Mouse (Mus musculus) erythroid progenitor cell, adult 5-6 weeks (primary cell): Measurements from ENCODE around the gene Phlpp1. TPM values are rescaled to one million over a fixed set of nuclear protein-coding genes. Genes with fewer than 3 reads are reported as not detected.

Experiments used
- ATAC-seq: replicated peaks from 2 replicates; pipeline ENCODE4 v1.8.0; 2016; ENCODE audit warnings: moderate number of reproducible peaks, mild to moderate bottlenecking, moderate TSS enrichment, inconsistent platforms; ENCODE audit not compliant: poor library complexity, low FRiP score, severe bottlenecking
- total RNA-seq, 2 experiments: library from RNA; stranded (forward) in 1 of 2; stranded (reverse) in 1 of 2; fragments of 150-400 nt in 1 of 2; fragments of 186-747, 209-891 nt in 1 of 2; gene quantifications; 2 replicates each; pipeline versions ENCODE4 v1.2.3 to v1.2.4; 2015 to 2017; ENCODE audit warnings: low replicate concordance in 2 of 2

Phlpp1 gene
- total RNA-seq, 2 experiments from 2014 or later, result 14.7 to 17.6 TPM

DNA sequence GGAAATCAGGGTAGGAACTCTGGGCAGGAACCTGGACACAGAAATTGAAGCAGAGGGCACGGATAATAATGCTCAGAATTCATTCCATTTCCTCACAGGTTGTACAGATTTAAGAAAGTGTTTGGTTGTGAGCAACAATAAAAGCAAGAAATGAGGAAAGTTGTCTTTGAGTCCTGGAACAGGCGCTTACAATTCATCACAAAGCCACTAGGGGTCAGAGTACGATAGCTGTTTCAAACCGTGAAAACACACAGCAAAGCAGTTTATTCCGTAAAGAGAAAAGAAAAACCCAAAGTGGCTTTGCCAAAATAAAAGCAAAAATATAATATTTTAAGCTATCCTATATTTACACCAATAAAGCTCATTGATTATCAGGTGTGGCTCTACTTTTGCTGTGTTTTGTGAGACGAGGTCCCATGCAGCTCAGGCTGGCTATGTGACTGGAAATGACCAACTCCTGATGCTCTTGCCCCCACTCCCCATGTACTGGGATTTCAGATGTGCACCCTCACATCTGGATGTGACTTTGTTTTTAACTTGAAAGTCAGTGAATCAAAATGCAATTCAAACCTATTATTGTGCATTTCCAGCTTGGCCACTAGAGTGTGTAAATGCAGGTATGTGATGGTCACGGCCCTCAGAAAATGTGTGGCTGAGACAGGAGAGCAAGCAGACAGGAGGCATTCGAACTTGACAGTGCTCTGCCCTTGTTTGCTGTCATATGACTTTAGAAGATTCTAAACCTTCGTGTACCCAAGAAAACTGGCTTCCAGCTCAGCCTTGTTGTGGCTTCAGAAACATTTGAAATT is 253.8 kb downstream of the Phlpp1 start:
- ATAC-seq, result no peak

DNA sequence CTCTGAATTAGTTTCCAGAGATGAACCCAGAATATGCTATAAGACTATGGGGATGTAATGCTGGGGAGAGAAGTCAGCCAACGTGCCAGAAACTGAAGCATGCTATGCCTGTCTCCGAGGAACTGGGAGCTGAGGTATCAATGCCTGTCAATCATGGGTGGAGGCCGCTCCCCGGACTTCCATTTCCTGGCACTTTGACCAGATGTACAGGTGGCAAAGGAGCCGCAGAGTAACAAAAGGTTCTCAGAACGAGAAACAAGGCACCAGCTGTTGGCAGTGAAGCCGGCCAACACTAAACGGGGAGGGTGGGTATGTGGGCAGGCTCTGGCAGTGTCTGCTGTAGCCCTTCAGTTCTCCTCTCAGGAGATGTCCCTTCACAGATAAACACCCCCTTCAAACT is 256.6 kb downstream of the Phlpp1 start:
- no peak for ATAC-seq

DNA sequence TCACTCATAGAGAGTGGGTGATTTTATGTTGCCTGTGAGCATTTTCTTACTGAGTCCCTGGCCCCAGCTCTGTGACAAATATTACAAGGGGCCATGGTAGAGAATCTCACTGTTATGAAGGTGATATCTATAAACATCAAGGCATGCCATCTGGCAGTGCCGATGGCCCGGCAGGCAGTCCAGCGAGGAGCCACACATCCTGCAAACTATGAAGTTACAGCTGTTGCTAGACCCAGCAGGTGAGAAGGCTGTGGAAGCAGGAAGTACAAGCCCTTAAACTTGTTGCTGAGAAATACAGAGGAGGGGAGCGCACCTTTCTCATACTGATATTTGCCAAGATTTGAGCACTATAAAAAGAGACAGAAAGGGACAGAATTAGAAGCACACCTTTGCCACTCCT is 257.0 kb downstream of the Phlpp1 start:
- ATAC-seq, result no peak

DNA sequence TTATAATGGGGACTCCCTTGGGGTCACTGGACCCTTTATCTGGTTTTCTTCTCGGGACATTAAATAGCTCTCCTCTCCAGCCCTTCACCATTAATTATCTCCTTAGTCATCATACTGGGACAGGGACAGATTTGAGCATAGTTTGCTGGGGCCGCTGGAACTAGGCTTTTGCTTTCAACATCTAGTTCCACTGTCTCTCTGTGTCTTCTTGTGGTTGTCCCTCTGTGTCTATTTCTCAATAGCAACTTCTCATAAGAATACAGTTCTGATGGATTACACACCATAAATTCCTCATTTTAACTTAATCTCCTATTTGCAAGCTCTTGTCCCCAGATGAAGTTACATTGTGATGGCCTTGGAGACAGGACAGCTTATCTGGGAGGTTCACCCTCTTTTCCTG is 262.0 kb downstream of the Phlpp1 start:
- no peak for ATAC-seq

Other genes starting within 250 kb of the Phlpp1 start
- 6.1 and 8.4 TPM in 2 replicates for gene Zcchc2, start 181.3 kb upstream of the Phlpp1 start, total RNA-seq (2015; ENCODE audit: low replicate concordance)
- 4.7 and 5.1 TPM in 2 replicates for gene Zcchc2, start 181.3 kb upstream of the Phlpp1 start, total RNA-seq (2017; ENCODE audit: low replicate concordance)